Mouse (Mus musculus): Measurements from ENCODE around the gene Mrpl28. TPM values are rescaled to one million over a fixed set of nuclear protein-coding genes. Genes with fewer than 3 reads are reported as not detected.
"Not testable (repeated sequence)": the region's sequence is repeated elsewhere in the genome, so short reads cannot be mapped to it uniquely, and the experiment has no call there.

Gene Mrpl28
- 230 and 241 TPM in 2 replicates for polyA plus RNA-seq (2015; fragmentation: Nextera tagmentation; extraction: Ambion mirVana)

DNA sequence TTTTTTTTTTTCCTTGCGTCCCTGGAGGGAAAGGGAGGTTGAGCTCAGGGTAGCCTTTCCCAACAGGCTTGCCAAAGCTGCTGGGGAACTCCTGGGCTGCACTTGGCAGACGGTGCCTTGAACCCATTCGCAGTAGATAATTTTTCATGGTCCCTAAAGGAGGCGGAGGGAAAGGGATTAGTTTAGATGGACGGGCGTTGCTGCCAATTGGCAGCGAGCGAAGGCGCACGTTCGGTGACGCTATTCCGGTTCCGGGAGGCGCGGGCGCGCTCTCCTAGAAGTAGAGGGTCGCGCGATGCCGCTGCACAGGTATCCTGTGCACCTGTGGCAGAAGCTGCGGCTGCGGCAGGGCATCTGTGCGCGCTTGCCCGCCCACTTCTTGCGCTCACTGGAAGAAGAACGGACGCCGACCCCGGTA is at the start of gene Mrpl28:
Gene Mrpl28 (plus strand): TSS at position 234 of the 418 bp plus-strand sequence.
- Histone ChIP-seq H3K4me2 (peak within 1 kb of the TSS; percentile 80), H3K36me3 (ENCODE audit: poor library complexity, severe bottlenecking) (peaks cover 33% of the 10 kb centered on the region), H3K27me3 (peaks cover 15% of the 10 kb centered on the region), H3K27ac (no peak within 1 kb of the TSS), H3K4me3 (peak within 1 kb of the TSS; percentile 92), H3K4me1 (peaks cover 22% of the 10 kb centered on the region), H3K9me3 (replicated peaks) (no peaks in the 10 kb centered on the region), H3K9ac (peak within 1 kb of the TSS; percentile 90)
- ATAC-seq: peak; percentile 94
- WGBS: under 1% methylated on average over 32 of the region's 32 CpGs

GRCm38 (mm10) chr17:26075246-26075645 is 48.1 kb upstream of the Mrpl28 start:
- 65% methylated on average over 3 of the region's 3 CpGs for WGBS
- Histone ChIP-seq H3K4me2 (no peak overlapping the region), H3K36me3 (ENCODE audit: poor library complexity, severe bottlenecking) (no peaks in the 10 kb centered on the region), H3K9me3 (replicated peaks) (no peaks in the 10 kb centered on the region), H3K4me3 (no peak overlapping the region), H3K4me1 (peaks cover under 1% of the 10 kb centered on the region; the same call in 1 of the 2 replicates), H3K27ac (no peak overlapping the region), H3K27me3 (peaks cover 7% of the 10 kb centered on the region), H3K9ac (no peak overlapping the region)
- no peak for ATAC-seq

- Histone ChIP-seq H3K36me3 (ENCODE audit: poor library complexity, severe bottlenecking) (peaks cover 16% of the 10 kb centered on the region), H3K27ac (no peak overlapping the region), H3K4me3 (no peak overlapping the region), H3K9ac (no peak overlapping the region), H3K27me3 (no peaks in the 10 kb centered on the region; the same call in 1 of the 2 replicates), H3K9me3 (replicated peaks) (no peaks in the 10 kb centered on the region), H3K4me2 (no peak overlapping the region), H3K4me1 (no peaks in the 10 kb centered on the region)
- no peak for ATAC-seq
- 68% methylated on average over 2 of the region's 2 CpGs for WGBS
Measured at GRCm38 (mm10) chr17:26078851-26079250, 44.4 kb upstream of the Mrpl28 start.

DNA sequence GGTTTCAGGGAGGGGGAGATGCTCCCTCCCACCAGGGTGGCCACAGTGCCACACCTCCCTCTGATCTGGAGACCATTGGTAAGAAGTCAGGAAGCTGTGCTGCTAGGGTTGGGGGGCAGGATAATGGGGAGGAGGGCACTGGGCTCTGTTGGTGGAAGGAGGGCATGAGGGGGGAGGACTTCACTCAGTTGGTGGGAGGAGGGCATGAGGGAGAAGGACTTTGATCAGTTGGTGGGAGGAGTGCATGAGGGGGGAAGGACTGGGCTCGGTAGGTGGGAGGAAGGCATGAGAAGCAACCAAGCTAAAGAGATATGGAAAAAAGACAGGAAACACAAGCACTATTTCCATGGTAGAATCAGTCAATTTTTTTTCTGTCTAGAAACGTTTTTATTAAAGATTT is 42.4 kb upstream of the Mrpl28 start:
- Histone ChIP-seq H3K4me1 (no peaks in the 10 kb centered on the region), H3K9ac (no peak overlapping the region), H3K4me3 (no peak overlapping the region), H3K27ac (no peak overlapping the region), H3K27me3 (no peaks in the 10 kb centered on the region; the same call in 1 of the 2 replicates), H3K36me3 (ENCODE audit: poor library complexity, severe bottlenecking) (peaks cover 19% of the 10 kb centered on the region), H3K4me2 (no peak overlapping the region), H3K9me3 (replicated peaks) (no peaks in the 10 kb centered on the region)
- ATAC-seq: no peak
- 53% methylated on average over 2 of the region's 2 CpGs for WGBS

- Histone ChIP-seq H3K4me2 (no peak overlapping the region), H3K27me3 (no peaks in the 10 kb centered on the region), H3K36me3 (ENCODE audit: poor library complexity, severe bottlenecking) (peaks cover 18% of the 10 kb centered on the region; the same call in 1 of the 2 replicates), H3K9ac (no peak overlapping the region), H3K9me3 (replicated peaks) (no peaks in the 10 kb centered on the region), H3K4me1 (no peaks in the 10 kb centered on the region), H3K27ac (no peak overlapping the region), H3K4me3 (no peak overlapping the region)
- ATAC-seq: no peak
- WGBS: 94% methylated on average over 9 of the region's 9 CpGs
Measured at GRCm38 (mm10) chr17:26087059-26087564, 36.2 kb upstream of the Mrpl28 start.

- Histone ChIP-seq H3K27ac (peak within 1 kb of the TSS; percentile 74), H3K4me3 (peak within 1 kb of the TSS; percentile 55)
- WGBS: 3% methylated on average over 32 of the region's 32 CpGs
Measured at GRCm38 (mm10) chr17:26089905-26090632, 33.2 kb upstream of the Mrpl28 start, which contains the start of gene Decr2. Gene Decr2 (minus strand): TSS chr17:26090337.

DNA sequence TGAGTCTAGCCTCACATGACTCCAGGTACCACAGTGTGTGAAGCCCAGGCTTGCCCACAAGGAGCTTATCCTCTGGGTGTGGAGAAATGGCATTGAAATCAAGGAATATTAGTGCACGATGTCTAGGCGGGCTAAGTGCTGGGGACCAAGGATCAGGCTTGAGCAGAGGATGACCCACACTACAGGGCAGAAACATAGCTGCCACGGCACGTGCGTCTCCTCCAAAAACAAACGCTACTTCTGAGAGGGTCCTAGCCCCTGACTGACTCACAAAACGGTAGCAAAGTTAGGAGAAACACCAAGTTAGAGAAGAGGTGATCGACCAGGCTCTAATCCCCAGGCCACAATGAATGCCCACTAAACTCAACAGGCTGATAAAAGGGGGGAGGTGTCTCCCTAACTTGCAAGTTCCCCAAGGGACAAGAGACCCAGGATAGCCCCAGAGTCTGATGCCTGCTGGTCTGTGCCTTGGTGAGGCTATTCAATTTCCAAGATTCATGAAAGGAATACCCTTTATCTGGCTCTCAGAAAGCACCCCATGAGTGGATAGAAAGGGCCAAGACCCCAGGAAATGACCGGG is 28.7 kb upstream of the Mrpl28 start:
- Histone ChIP-seq H3K4me2 (peak overlapping the region; percentile 75), H3K4me3 (peak overlapping the region; percentile 58), H3K4me1 (peaks cover 15% of the 10 kb centered on the region), H3K36me3 (ENCODE audit: poor library complexity, severe bottlenecking) (peaks cover 16% of the 10 kb centered on the region; the same call in 1 of the 2 replicates), H3K27me3 (no peaks in the 10 kb centered on the region), H3K9ac (peak overlapping the region; percentile 80), H3K9me3 (replicated peaks) (no peaks in the 10 kb centered on the region), H3K27ac (no peak overlapping the region)
- no peak for ATAC-seq
- 36% methylated on average over 9 of the region's 9 CpGs for WGBS

More at GRCm38 (mm10) chr17:26089905-26090632, 33.2 kb upstream of the Mrpl28 start, which contains the start of gene Decr2:
- Histone ChIP-seq H3K4me1 (peaks cover 10% of the 10 kb centered on the region), H3K9me3 (replicated peaks) (no peaks in the 10 kb centered on the region), H3K9ac (peak within 1 kb of the TSS; percentile 72), H3K4me2 (peak within 1 kb of the TSS; percentile 80), H3K27me3 (no peaks in the 10 kb centered on the region), H3K36me3 (ENCODE audit: poor library complexity, severe bottlenecking) (peaks cover 19% of the 10 kb centered on the region; the same call in 1 of the 2 replicates)
- peak; percentile 84 for ATAC-seq

DNA sequence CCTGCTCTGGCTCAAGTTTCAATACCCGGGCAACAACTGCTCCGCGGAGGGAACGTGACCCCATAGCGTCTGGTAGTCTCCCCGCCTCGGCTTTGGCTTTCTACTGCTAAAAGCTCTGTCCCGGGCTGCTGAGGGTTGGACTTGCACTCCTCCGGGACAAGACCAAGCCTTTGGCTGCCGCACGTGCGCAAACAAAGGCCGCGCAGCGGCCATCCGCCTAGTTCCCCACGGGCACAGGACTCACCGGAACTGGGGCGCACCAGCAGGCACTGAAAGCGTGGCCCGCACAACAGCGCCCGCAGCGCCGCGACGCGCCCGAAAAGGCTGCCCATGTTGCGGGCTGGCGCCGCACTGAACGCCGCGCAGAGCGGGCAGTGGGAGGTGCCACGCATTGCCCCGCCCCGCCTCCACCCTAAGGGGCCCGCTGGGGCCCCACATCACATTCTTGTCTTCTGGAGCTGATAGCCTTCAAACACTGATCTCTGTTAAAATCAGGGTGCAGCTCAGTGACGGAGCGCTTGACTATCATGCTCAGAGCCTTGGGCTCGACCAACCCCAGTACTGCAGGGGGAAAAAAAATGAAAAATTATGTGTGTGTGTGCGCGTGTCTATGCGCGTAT is 28.1 kb upstream of the Mrpl28 start, which contains the start of gene Nme4:
Gene Nme4 (minus strand): TSS at position 482 of the 620 bp plus-strand sequence.
- Histone ChIP-seq H3K27me3 (no peaks in the 10 kb centered on the region), H3K4me1 (peaks cover 15% of the 10 kb centered on the region), H3K27ac (peak within 1 kb of the TSS; percentile 7), H3K4me3 (peak within 1 kb of the TSS; percentile 58), H3K9me3 (replicated peaks) (no peaks in the 10 kb centered on the region), H3K9ac (peak within 1 kb of the TSS; percentile 80), H3K4me2 (peak within 1 kb of the TSS; percentile 75), H3K36me3 (ENCODE audit: poor library complexity, severe bottlenecking) (peaks cover 16% of the 10 kb centered on the region; the same call in 1 of the 2 replicates)
- peak; percentile 85 for ATAC-seq
- WGBS: 3% methylated on average over 47 of the region's 47 CpGs

DNA sequence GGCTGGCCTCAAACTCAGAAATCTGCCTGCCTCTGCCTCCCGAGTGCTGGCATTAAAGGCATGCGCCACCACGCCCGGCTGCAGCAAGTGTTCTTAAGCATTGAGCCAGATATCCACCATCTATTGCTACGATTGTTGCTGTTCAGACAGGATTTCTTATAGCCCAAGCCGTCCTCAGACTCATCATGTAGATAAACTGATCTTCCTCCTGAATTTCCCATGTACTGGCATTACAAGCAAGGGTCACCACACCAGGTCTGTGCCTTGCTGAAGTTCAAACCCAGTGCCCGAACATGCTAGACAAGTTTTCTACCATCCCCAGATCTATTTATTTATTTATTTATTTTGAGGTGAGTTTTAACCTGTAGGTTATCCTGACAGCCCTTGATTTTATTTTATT is 24.8 kb upstream of the Mrpl28 start:
- H3K9ac ChIP-seq: no peak overlapping the region
- no peak overlapping the region for H3K4me3 ChIP-seq
- no peak for ATAC-seq
- H3K36me3 ChIP-seq (ENCODE audit: poor library complexity, severe bottlenecking): peaks cover 3% of the 10 kb centered on the region; the same call in 1 of the 2 replicates
- peaks cover 15% of the 10 kb centered on the region for H3K4me1 ChIP-seq
- no peaks in the 10 kb centered on the region for H3K27me3 ChIP-seq
- H3K27ac ChIP-seq: no peak overlapping the region
- no peak overlapping the region for H3K4me2 ChIP-seq
- 88% methylated on average over 7 of the region's 7 CpGs for WGBS
- no peaks in the 10 kb centered on the region for H3K9me3 ChIP-seq (replicated peaks)

DNA sequence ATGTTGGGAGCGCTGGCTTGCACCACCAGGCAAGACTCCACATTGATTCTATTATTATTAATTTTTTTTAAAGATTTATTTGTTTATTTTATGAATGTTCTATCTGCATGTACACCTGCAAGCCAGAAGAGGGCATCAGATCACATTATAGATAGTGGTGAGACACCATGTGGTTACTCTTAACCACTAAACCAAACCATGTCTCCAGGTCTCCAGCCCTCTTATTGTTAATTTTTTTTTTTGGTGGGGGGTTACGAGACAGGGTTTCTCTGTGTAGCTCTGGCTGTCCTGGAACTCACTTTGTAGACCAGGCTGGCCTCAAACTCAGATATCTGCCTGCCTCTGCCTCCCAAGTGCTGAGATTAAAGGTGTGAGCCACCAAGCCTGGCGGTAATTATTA is 24.0 kb upstream of the Mrpl28 start:
- H3K4me1 ChIP-seq: peaks cover 12% of the 10 kb centered on the region
- H3K36me3 ChIP-seq (ENCODE audit: poor library complexity, severe bottlenecking); H3K4me2 ChIP-seq; H3K27me3 ChIP-seq; H3K9ac ChIP-seq; H3K27ac ChIP-seq; H3K4me3 ChIP-seq; H3K9me3 ChIP-seq (replicated peaks); ATAC-seq: not testable (repeated sequence)
- WGBS: 62% methylated on average over 3 of the region's 3 CpGs

- H3K9ac ChIP-seq: no peak overlapping the region
- no peak overlapping the region for H3K4me2 ChIP-seq
- no peak for ATAC-seq
- peaks cover 4% of the 10 kb centered on the region; the same call in 1 of the 2 replicates for H3K4me1 ChIP-seq
- H3K27me3 ChIP-seq: no peaks in the 10 kb centered on the region
- H3K27ac ChIP-seq: no peak overlapping the region
- 48% methylated on average over 2 of the region's 2 CpGs for WGBS
- no peak overlapping the region for H3K4me3 ChIP-seq
- no peaks in the 10 kb centered on the region for H3K9me3 ChIP-seq (replicated peaks)
- H3K36me3 ChIP-seq (ENCODE audit: poor library complexity, severe bottlenecking): no peaks in the 10 kb centered on the region
Measured at GRCm38 (mm10) chr17:26100166-26100565, 23.1 kb upstream of the Mrpl28 start.

- Histone ChIP-seq H3K4me3 (no peak overlapping the region), H3K4me1 (no peaks in the 10 kb centered on the region), H3K4me2 (no peak overlapping the region), H3K27me3 (no peaks in the 10 kb centered on the region), H3K9ac (no peak overlapping the region), H3K36me3 (ENCODE audit: poor library complexity, severe bottlenecking) (no peaks in the 10 kb centered on the region), H3K9me3 (replicated peaks) (no peaks in the 10 kb centered on the region), H3K27ac (no peak overlapping the region)
- 52% methylated on average over 3 of the region's 4 CpGs for WGBS
- no peak for ATAC-seq
Measured at GRCm38 (mm10) chr17:26101478-26101877, 21.8 kb upstream of the Mrpl28 start.
